Mouse (Mus musculus) CH12.LX (cell line): ENCODE data around the gene Gm13694. TPM values are rescaled to one million over a fixed set of nuclear protein-coding genes. Genes with fewer than 3 reads are reported as not detected.
"Not testable (repeated sequence)": the region's sequence is repeated elsewhere in the genome, so short reads cannot be mapped to it uniquely, and the experiment has no call there.

Source experiments
- DNase-seq: peaks from one replicate; pipeline ENCODE4 v3.0.0-alpha.2; 2013; ENCODE audit errors: extremely low read depth
- H3K27ac ChIP-seq: 2 replicates; pipeline ENCODE4 v1.5.1; 2012; ENCODE audit warnings: low read depth, mild to moderate bottlenecking, control low read depth, moderate library complexity; ENCODE audit not compliant: insufficient read depth
- H3K27me3 ChIP-seq: replicated peaks from 2 replicates; pipeline ENCODE3; 2012; ENCODE audit warnings: inconsistent platforms
- H3K36me3 ChIP-seq, 2 experiments: replicated peaks in 1 of 2; 2 replicates each; pipeline versions ENCODE3 to v1.6.1; 2012; ENCODE audit warnings: inconsistent platforms in 1 of 2, low read length in 1 of 2, mild to moderate bottlenecking in 1 of 2, mixed read lengths in 1 of 2, moderate library complexity in 1 of 2; ENCODE audit not compliant: control insufficient read depth in 1 of 2, insufficient read depth in 1 of 2
- H3K4me1 ChIP-seq, 2 experiments: 2 replicates each; pipeline ENCODE4 v1.6.1; 2012; ENCODE audit warnings: inconsistent platforms in 1 of 2, moderate library complexity in 1 of 2; ENCODE audit not compliant: insufficient read depth in 2 of 2, control insufficient read depth in 1 of 2
- H3K4me2 ChIP-seq: 2 replicates; pipeline ENCODE4 v1.6.1; 2012; ENCODE audit warnings: low read depth, mild to moderate bottlenecking, control low read depth; ENCODE audit not compliant: poor library complexity, insufficient read depth, severe bottlenecking
- H3K4me3 ChIP-seq, 3 experiments: fragments of 150-350 bp in 1 of 3; sonication (generic) in 1 of 3; replicated peaks in 1 of 3; 2 replicates each; pipeline versions ENCODE3 to v1.5.1; 2011 to 2012; ENCODE audit warnings: low read depth in 2 of 3, low read length in 2 of 3, mild to moderate bottlenecking in 2 of 3, moderate library complexity in 2 of 3, control low read depth in 1 of 3, improper control_type of control experiment in 1 of 3, inconsistent platforms in 1 of 3, mixed read lengths in 1 of 3; ENCODE audit not compliant: poor library complexity in 1 of 3
- H3K79me2 ChIP-seq: replicated peaks from 2 replicates; pipeline ENCODE4 v1.6.1; 2012; ENCODE audit warnings: mild to moderate bottlenecking, moderate library complexity; ENCODE audit not compliant: control insufficient read depth, poor library complexity, insufficient read depth, severe bottlenecking; ENCODE audit errors: extremely low read depth
- H3K9ac ChIP-seq: 2 replicates; pipeline ENCODE4 v1.6.1; 2012; ENCODE audit warnings: low read depth, mild to moderate bottlenecking, control low read depth, moderate library complexity; ENCODE audit not compliant: insufficient read depth
- H3K9me3 ChIP-seq: replicated peaks from 2 replicates; pipeline ENCODE3; 2012; ENCODE audit warnings: low read length, inconsistent platforms, mixed read lengths
- dilution Hi-C: fragments of 300-500 bp; cut with MboI; formaldehyde crosslinking; loops from 2 replicates; pipeline ENCODE4 v1.14.3; 2020; ENCODE audit warnings: low sequenced_read_pairs; ENCODE audit not compliant: extremely low pct_unique_long_range_greater_than_20kb, extremely low pct_ligation_motif_present
- in situ Hi-C: fragments of 300-500 bp; cut with MboI; formaldehyde crosslinking; loops from 3 replicates; pipeline ENCODE4 v1.14.3; 2019; ENCODE audit warnings: low sequenced_read_pairs, low pct_ligation_motif_present, low pct_unique_long_range_greater_than_20kb, mixed read lengths
- polyA plus RNA-seq: library from polyadenylated mRNA; unstranded; fragments of >175 nt; gene quantifications from 2 replicates; pipeline ENCODE4 v1.2.1, GENCODE M21; 2012; ENCODE audit warnings: low read depth; ENCODE audit not compliant: insufficient read length
- total RNA-seq, 2 experiments: library from RNA; depleted of rRNA; stranded (reverse); fragments of 300-350 nt in 1 of 2; fragments of >200 nt in 1 of 2; gene quantifications; 2 replicates each; pipeline ENCODE4 v1.2.3; 2012 to 2014

Gm13694 gene
- total and polyA plus RNA-seq, 3 experiments: 0.04 to 0.44 TPM; not detected in 1

DNA sequence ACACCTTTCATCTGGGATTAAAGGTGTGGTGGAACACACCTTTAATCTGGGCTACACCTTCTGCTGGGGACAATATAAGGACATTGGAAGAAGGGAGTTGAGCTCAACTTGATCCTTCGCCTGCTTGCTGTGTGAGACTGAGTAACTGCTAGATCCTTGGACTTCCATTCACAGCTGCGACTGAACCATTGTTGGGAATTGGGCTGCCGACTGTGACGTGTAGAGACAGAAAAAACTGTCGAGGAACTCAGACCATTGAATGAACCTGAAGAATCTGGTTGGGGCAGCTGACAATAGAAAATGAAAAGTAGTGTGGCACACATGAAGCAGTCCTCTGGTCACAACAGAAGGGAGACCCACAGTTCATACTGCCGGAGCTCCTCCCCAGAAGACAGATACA is 11.7 kb upstream of the Gm13694 start, which contains the start of gene Gm13695:
Gm13695 (plus strand) TSS at position 301 of the 400 bp plus-strand sequence.
- H3K27me3 ChIP-seq, in situ Hi-C loops, dilution Hi-C loops: not testable (repeated sequence)

GRCm38 (mm10) chr2:83972823-83973222 is 5.9 kb upstream of the Gm13694 start, which contains the start of gene Gm13696:
Gene Gm13696, plus strand, starts transcription at chr2:83973123.
- dilution Hi-C loops, H3K9ac ChIP-seq, H3K27ac ChIP-seq, H3K4me1 ChIP-seq, H3K4me2 ChIP-seq, H3K36me3 ChIP-seq, in situ Hi-C loops, H3K79me2 ChIP-seq, H3K27me3 ChIP-seq, H3K4me3 ChIP-seq, H3K9me3 ChIP-seq, DNase-seq: not testable (repeated sequence)

More for the DNA sequence above, 11.7 kb upstream of the Gm13694 start, which contains the start of gene Gm13695:
- not testable (repeated sequence) for H3K4me3 ChIP-seq, H3K36me3 ChIP-seq, H3K79me2 ChIP-seq, H3K9me3 ChIP-seq, H3K4me2 ChIP-seq, H3K9ac ChIP-seq, DNase-seq, H3K4me1 ChIP-seq, H3K27ac ChIP-seq

DNA sequence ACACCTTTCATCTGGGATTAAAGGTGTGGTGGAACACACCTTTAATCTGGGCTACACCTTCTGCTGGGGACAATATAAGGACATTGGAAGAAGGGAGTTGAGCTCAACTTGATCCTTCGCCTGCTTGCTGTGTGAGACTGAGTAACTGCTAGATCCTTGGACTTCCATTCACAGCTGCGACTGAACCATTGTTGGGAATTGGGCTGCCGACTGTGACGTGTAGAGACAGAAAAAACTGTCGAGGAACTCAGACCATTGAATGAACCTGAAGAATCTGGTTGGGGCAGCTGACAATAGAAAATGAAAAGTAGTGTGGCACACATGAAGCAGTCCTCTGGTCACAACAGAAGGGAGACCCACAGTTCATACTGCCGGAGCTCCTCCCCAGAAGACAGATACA is 5.7 kb downstream of the Gm13694 start, which contains the start of gene Gm13697:
Gm13697 (plus strand) TSS at position 301 of the 400 bp plus-strand sequence.
- DNase-seq, dilution Hi-C loops, H3K4me3 ChIP-seq, H3K27me3 ChIP-seq, H3K4me1 ChIP-seq, H3K27ac ChIP-seq, H3K79me2 ChIP-seq, H3K9ac ChIP-seq, H3K4me2 ChIP-seq, H3K9me3 ChIP-seq, in situ Hi-C loops, H3K36me3 ChIP-seq: not testable (repeated sequence)

GRCm38 (mm10) chr2:83990253-83990652 is 11.5 kb downstream of the Gm13694 start, which contains the start of gene Gm13691:
Gene Gm13691, plus strand, starts transcription at chr2:83990553.
- dilution Hi-C loops, H3K9me3 ChIP-seq, H3K27ac ChIP-seq, H3K9ac ChIP-seq, DNase-seq, H3K36me3 ChIP-seq, H3K4me2 ChIP-seq, H3K4me3 ChIP-seq, H3K79me2 ChIP-seq, H3K27me3 ChIP-seq, H3K4me1 ChIP-seq, in situ Hi-C loops: not testable (repeated sequence)
